Mouse (Mus musculus): ENCODE data around the gene Fam129a. TPM values are rescaled to one million over a fixed set of nuclear protein-coding genes. Genes with fewer than 3 reads are reported as not detected.

Fam129a gene
- total and polyA plus RNA-seq, 3 experiments: 27.8 to 48.3 (median 37.0) TPM

DNA sequence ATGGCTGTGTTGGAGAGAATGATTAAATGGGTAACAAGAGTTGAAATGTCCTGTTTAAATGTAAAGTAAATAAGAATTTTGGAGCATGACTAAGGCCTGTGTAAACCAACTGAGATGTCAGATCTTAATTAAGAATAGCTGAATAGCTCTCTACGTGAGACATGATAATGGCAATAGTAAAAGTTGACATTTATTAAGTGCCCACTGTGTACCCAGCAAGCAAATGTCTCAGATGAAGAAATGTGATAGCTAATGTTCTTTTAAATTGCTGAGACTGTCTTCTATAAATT is 13.1 kb downstream of the Fam129a start:
- Histone ChIP-seq H3K4me2 (ENCODE audit: insufficient read depth, low read depth, poor library complexity, severe bottlenecking) (no peak overlapping the region), H3K27me3 (replicated peaks) (no peaks in the 10 kb centered on the region), H3K4me1 (ENCODE audit: control insufficient read depth in 1 of 2, insufficient read depth in 2 of 2) (peaks cover 17 to 49% of the 10 kb centered on the region in 2 experiments), H3K36me3 (replicated peaks in 1 of 2; ENCODE audit: control insufficient read depth in 1 of 2, insufficient read depth in 1 of 2, low read length in 1 of 2) (peaks cover 21 to 52% of the 10 kb centered on the region in 2 experiments), H3K4me3 (replicated peaks in 1 of 3; ENCODE audit: low read depth in 2 of 3, low read length in 2 of 3, poor library complexity in 1 of 3) (no peak overlapping the region), H3K9ac (ENCODE audit: insufficient read depth, low read depth) (no peak overlapping the region), H3K9me3 (replicated peaks; ENCODE audit: low read length) (no peaks in the 10 kb centered on the region), H3K27ac (ENCODE audit: insufficient read depth, low read depth) (no peak overlapping the region), H3K79me2 (replicated peaks; ENCODE audit: control insufficient read depth, extremely low read depth, insufficient read depth, poor library complexity, severe bottlenecking) (peaks cover 16% of the 10 kb centered on the region; the same call in 1 of the 2 replicates)
- DNase-seq (ENCODE audit: extremely low read depth): no peak
- dilution Hi-C loops (cut with MboI; ENCODE audit: extremely low pct_ligation_motif_present, extremely low pct_unique_long_range_greater_than_20kb, low sequenced_read_pairs) (no loop called here), in situ Hi-C loops (cut with MboI; ENCODE audit: low pct_ligation_motif_present, low pct_unique_long_range_greater_than_20kb, low sequenced_read_pairs) (no loop called here)
- TF ChIP-seq ZKSCAN1 (IDR thresholded peaks at IDR 0.05; ENCODE audit: borderline replicate concordance, low read depth, low read length): no peak

DNA sequence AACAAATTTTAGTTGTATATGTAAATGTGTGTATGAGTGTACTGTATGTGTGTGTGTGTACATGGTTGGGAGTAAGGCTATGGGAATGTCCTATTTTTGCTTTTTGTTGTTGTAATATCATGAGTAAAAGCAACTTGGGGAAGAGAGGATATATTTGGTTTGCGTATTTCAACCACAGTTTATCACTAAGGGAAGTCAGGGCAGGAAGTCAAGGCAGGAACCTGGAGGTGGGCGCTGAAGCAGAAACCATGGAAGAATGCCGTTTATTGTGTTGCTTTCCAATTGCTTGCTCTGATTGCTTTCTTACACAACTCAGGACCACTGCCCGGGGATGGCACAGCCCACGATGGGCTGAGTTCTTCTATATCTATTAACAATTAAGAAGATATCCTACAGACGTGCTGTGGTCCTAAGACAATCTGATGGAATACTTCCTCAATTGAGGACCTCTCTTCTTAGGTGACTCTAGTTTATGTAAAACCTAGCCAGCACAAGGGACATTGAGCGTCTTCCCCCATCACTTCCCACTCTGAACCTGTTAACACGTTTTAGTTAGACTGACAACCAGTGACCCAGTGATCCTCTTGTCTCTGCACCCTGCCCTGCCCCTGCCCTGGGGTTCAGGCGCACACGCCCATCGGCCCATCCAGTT is 13.7 kb downstream of the Fam129a start:
- no peaks in the 10 kb centered on the region for H3K27me3 ChIP-seq (replicated peaks)
- H3K4me2 ChIP-seq (ENCODE audit: insufficient read depth, low read depth, poor library complexity, severe bottlenecking): no peak overlapping the region
- dilution Hi-C loops (cut with MboI; ENCODE audit: extremely low pct_ligation_motif_present, extremely low pct_unique_long_range_greater_than_20kb, low sequenced_read_pairs) (no loop called here), in situ Hi-C loops (cut with MboI; ENCODE audit: low pct_ligation_motif_present, low pct_unique_long_range_greater_than_20kb, low sequenced_read_pairs) (no loop called here)
- DNase-seq (ENCODE audit: extremely low read depth): no peak
- no peak overlapping the region for H3K9ac ChIP-seq (ENCODE audit: insufficient read depth, low read depth)
- H3K9me3 ChIP-seq (replicated peaks; ENCODE audit: low read length): no peaks in the 10 kb centered on the region
- H3K36me3 ChIP-seq (replicated peaks in 1 of 2; ENCODE audit: control insufficient read depth in 1 of 2, insufficient read depth in 1 of 2, low read length in 1 of 2): peaks cover 20 to 51% of the 10 kb centered on the region in 2 experiments
- H3K27ac ChIP-seq (ENCODE audit: insufficient read depth, low read depth): no peak overlapping the region
- TF ChIP-seq MAX (IDR thresholded peaks at IDR 0.05; ENCODE audit: low read length) (no peak), NRF1 (IDR thresholded peaks at IDR 0.05; ENCODE audit: low read depth, low read length) (no peak), HCFC1 (IDR thresholded peaks at IDR 0.05; ENCODE audit: low read depth, low read length) (no peak), POLR2AphosphoS2 (IDR thresholded peaks at IDR 0.05; ENCODE audit: low read depth, low read length) (no peak), KAT2A (IDR thresholded peaks at IDR 0.05; ENCODE audit: insufficient replicate concordance, low read length) (no peak), PAX5 (IDR thresholded peaks at IDR 0.05; ENCODE audit: low read length) (no peak), JUN (IDR thresholded peaks at IDR 0.05; ENCODE audit: insufficient read depth, low read depth, low read length) (no peak)
- H3K4me3 ChIP-seq (replicated peaks in 1 of 3; ENCODE audit: low read depth in 2 of 3, low read length in 2 of 3, poor library complexity in 1 of 3): no peak overlapping the region
- peaks cover 17 to 49% of the 10 kb centered on the region in 2 experiments for H3K4me1 ChIP-seq (ENCODE audit: control insufficient read depth in 1 of 2, insufficient read depth in 2 of 2)
- peaks cover 16% of the 10 kb centered on the region for H3K79me2 ChIP-seq (replicated peaks; ENCODE audit: control insufficient read depth, extremely low read depth, insufficient read depth, poor library complexity, severe bottlenecking)

DNA sequence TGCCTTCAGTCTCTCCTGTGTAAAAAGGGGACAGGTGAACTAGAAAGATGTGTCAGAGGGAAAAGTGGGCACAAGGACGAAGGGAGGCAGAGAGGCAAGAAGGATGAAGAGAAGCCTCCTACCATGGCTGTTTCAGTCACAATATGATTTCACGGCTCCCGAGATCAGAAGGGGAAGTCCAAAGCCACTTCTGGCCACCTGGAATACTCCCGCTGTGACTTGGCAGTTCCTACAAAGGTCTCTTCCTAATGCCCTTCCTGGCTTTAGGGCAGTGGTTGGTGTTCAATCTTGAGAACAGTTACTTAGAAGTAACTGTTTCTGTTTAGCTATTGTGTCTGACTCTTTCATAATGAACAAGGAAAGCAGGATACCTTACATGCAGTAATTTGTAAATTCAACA is 14.7 kb downstream of the Fam129a start:
- no peak overlapping the region for H3K9ac ChIP-seq (ENCODE audit: insufficient read depth, low read depth)
- in situ Hi-C loops (cut with MboI; ENCODE audit: low pct_ligation_motif_present, low pct_unique_long_range_greater_than_20kb, low sequenced_read_pairs) (no loop called here), dilution Hi-C loops (cut with MboI; ENCODE audit: extremely low pct_ligation_motif_present, extremely low pct_unique_long_range_greater_than_20kb, low sequenced_read_pairs) (no loop called here)

More for the DNA sequence above, 14.7 kb downstream of the Fam129a start:
- no peak overlapping the region for H3K27ac ChIP-seq (ENCODE audit: insufficient read depth, low read depth)
- TF ChIP-seq UBTF (IDR thresholded peaks at IDR 0.05; ENCODE audit: low read depth, low read length) (no peak), CHD2 (IDR thresholded peaks at IDR 0.05; ENCODE audit: low read length) (no peak), E2F4 (IDR thresholded peaks at IDR 0.05; ENCODE audit: insufficient replicate concordance, low read depth, low read length) (no peak), KAT2A (IDR thresholded peaks at IDR 0.05; ENCODE audit: insufficient replicate concordance, low read length) (no peak), IRF4 (IDR thresholded peaks at IDR 0.05; ENCODE audit: low read depth, low read length) (no peak), ETS1 (conservative IDR thresholded peaks at IDR 0.05; ENCODE audit: low read depth, low read length) (no peak), SIN3A (IDR thresholded peaks at IDR 0.05; ENCODE audit: low read length) (no peak), BHLHE40 (IDR thresholded peaks at IDR 0.05; ENCODE audit: low read depth, low read length) (no peak), EP300 (IDR thresholded peaks at IDR 0.05; ENCODE audit: low read length) (no peak)
- peaks cover 20 to 51% of the 10 kb centered on the region in 2 experiments for H3K36me3 ChIP-seq (replicated peaks in 1 of 2; ENCODE audit: control insufficient read depth in 1 of 2, insufficient read depth in 1 of 2, low read length in 1 of 2)
- DNase-seq (ENCODE audit: extremely low read depth): no peak
- peaks cover 17 to 49% of the 10 kb centered on the region in 2 experiments for H3K4me1 ChIP-seq (ENCODE audit: control insufficient read depth in 1 of 2, insufficient read depth in 2 of 2)
- H3K27me3 ChIP-seq (replicated peaks): no peaks in the 10 kb centered on the region
- H3K9me3 ChIP-seq (replicated peaks; ENCODE audit: low read length): no peaks in the 10 kb centered on the region
- H3K4me2 ChIP-seq (ENCODE audit: insufficient read depth, low read depth, poor library complexity, severe bottlenecking): no peak overlapping the region
- H3K4me3 ChIP-seq (replicated peaks in 1 of 3; ENCODE audit: low read depth in 2 of 3, low read length in 2 of 3, poor library complexity in 1 of 3): no peak overlapping the region
- H3K79me2 ChIP-seq (replicated peaks; ENCODE audit: control insufficient read depth, extremely low read depth, insufficient read depth, poor library complexity, severe bottlenecking): peaks cover 19% of the 10 kb centered on the region

Data from CH12.LX (cell line).